In the genomic region with DNA sequence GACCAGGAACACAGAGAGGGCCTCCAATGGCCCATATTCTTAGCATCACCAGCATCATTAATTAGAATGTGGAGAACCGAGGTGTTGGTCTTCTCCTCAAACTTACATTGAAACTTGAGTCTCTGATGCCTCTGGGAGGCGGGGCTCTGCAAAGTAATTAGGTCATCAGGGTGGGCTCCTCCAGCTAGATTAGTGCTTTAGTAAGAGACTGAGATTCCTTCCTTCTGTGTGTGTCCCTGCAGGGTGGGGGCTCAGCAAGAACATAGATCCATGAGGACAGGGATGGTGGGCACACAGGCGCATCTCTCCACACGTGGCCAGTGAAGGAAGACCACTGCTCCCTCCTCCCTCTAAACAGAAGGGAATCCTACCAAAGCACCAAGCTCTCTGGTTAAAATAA, we compare ENCODE assay signal across 21 mouse cellular contexts. TPM values are rescaled to one million over a fixed set of nuclear protein-coding genes. Genes with fewer than 3 reads are reported as not detected.
DNase-seq lines count a peak whose midpoint lies in the region; TF ChIP-seq lines count a peak whose summit lies in the region.
"Had no signal": no experiment of that assay in that cellular context is flagged by ENCODE, and none has a peak within 500 bp of the region (broad histone marks: within the 10 kb centered on the region; RNA-seq: fewer than 3 reads in every experiment).

No protein-coding gene starts in this region.

- peaks cover 62% of the 10 kb centered on the region for H3K4me1 ChIP-seq in E14TG2a.4 (replicated peaks; ENCODE audit: low read depth, low read length)

- TF ChIP-seq CTCF in layer of hippocampus, adult 2 months (conservative IDR thresholded peaks at IDR 0.05): no peak
- TF ChIP-seq CTCF in E14TG2a.4 (conservative IDR thresholded peaks at IDR 0.05; ENCODE audit: low read length): no peak

- intact Hi-C loops in heart, postnatal 14 days (cut with DNase I): loop anchor here (10.0 kb wide), 1 partner anchor 119 kb away; no protein-coding TSS in a partner anchor

- H3K9me3 ChIP-seq in E14TG2a.4 (ENCODE audit: low read length): no peaks in the 10 kb centered on the region
- H3K9me3 ChIP-seq: G1E had no signal

- no peaks in the 10 kb centered on the region for H3K27me3 ChIP-seq in E14TG2a.4 (ENCODE audit: insufficient read depth, low read length)
- H3K27me3 ChIP-seq: CH12.LX, Patski had no signal

- peak; percentile 79 for DNase-seq in heart, adult 11 months
- no peak for DNase-seq in heart, postnatal 14 days
- no peak for DNase-seq in layer of hippocampus, adult 2 months (ENCODE audit: low spot score in 2 of 2)
- DNase-seq in layer of hippocampus, adult 18-20 months (ENCODE audit: low spot score in 2 of 2): no peak
- peak; percentile 55 for DNase-seq in retina, postnatal 1 day
- DNase-seq in retina, embryonic 14.5 days (ENCODE audit: low spot score): no peak
- no peak for DNase-seq in kidney, adult 8-10 months
- DNase-seq: adrenal gland, adult 2 months; adrenal gland, adult 8-10 months; adrenal gland, postnatal 10 days; adrenal gland, postnatal 14 days; adrenal gland, postnatal 25 days; adrenal gland, postnatal 36 days; B cell, adult 2 months; cerebellum, adult 11 months; cerebellum, adult 11-12 months; cerebellum, adult 18-20 months had no signal

- peak overlapping the region; percentile 51; the same call in 1 of the 2 replicates for H3K27ac ChIP-seq in layer of hippocampus, adult 2 months

- H3K36me3 ChIP-seq in E14TG2a.4 (ENCODE audit: insufficient read depth, low read length): no peaks in the 10 kb centered on the region
- H3K36me3 ChIP-seq: G1E had no signal

- H3K4me3 ChIP-seq in layer of hippocampus, adult 2 months: no peak overlapping the region
- 0 out of 2 replicates have a peak overlapping the region, but pooled peaks have one; percentile 1 for H3K4me3 ChIP-seq in E14TG2a.4 (replicated peaks; ENCODE audit: low read length)

RNA-seq across cellular contexts. Expression of a gene that starts 26.0 kb away (rescaled TPM):
- 10 to 100 TPM; 45.7 to 47.5 TPM for total RNA-seq in heart, postnatal 14 days (2021)
- 10 to 100 TPM; 20.6 to 25.6 TPM for total RNA-seq in layer of hippocampus, adult 2 months (2021)
- total RNA-seq in layer of hippocampus, adult 18-20 months (2021): 10 to 100 TPM; 21.5 to 22.5 TPM

RNA-seq across cellular contexts. Expression of a gene that starts 52.9 kb away (rescaled TPM):
- 10 to 100 TPM; 45.7 to 45.9 TPM for total RNA-seq in heart, postnatal 14 days (2021)
- 10 to 100 TPM; 82.5 to 85.2 TPM for total RNA-seq in layer of hippocampus, adult 2 months (2021)
- total RNA-seq in layer of hippocampus, adult 18-20 months (2021): 10 to 100 TPM; 86.0 to 88.0 TPM

Comparison
In these comparisons a context has a peak if more than half of its experiments do, and no peak if none do; other contexts are left out.
1. DNase-seq: peak in heart, adult 11 months (single experiment) and retina, postnatal 1 day (single experiment); none in heart, postnatal 14 days (0 of 2), layer of hippocampus, adult 2 months (0 of 2), layer of hippocampus, adult 18-20 months (0 of 2), retina, embryonic 14.5 days (single experiment) and kidney, adult 8-10 months (0 of 2).